Mouse (Mus musculus) thymus, adult 18-20 months (tissue): ENCODE data around the gene Hrasls.

Source experiments
- DNase-seq, 2 experiments: peaks; one replicate each; pipeline ENCODE4 v3.0.0; 2022; ENCODE audit warnings: mixed read lengths in 2 of 2

The Hrasls gene

DNA sequence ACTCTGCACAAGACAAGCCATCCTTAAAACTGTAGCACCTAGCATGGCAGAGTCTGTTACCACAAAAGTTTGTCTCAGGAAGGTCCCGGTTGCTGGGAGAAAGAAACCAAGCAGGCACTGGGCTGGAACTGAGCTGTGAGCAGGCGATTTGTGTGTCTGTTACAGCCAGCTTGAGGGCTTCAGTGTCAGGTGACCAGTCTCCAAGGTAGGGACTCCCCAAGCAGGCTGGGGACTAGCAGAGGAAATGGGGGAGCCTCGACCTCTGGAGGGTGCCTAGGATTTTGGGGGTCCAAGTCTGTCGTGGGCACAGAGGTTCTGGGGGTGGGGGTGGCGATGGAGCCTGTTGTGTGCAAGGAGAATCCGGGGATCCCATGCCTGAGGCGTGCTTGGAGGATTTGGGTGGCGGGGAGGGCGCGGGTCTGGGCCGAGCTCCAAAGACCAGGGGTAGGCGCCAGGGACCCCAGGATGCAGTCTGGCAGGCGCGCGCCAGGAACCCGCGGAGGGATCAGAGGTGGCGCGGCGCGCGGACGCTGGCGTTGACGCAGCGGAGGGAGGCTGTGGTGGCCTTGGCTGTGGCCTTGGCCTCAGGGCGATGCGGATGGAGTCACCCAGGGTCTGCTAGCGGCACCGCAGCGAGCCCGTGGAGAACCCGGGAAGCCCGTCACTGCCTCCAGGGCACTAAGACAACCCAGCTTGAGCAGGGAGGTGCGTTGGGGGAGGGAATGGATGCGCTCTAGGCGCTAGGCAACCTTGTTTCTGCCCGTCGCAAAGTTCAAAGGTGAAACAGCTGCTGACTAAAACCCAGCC, at the start of gene Hrasls:
TSS of gene Hrasls (plus strand) at position 91 of the 807 bp plus-strand sequence.
- DNase-seq: no peak

DNA sequence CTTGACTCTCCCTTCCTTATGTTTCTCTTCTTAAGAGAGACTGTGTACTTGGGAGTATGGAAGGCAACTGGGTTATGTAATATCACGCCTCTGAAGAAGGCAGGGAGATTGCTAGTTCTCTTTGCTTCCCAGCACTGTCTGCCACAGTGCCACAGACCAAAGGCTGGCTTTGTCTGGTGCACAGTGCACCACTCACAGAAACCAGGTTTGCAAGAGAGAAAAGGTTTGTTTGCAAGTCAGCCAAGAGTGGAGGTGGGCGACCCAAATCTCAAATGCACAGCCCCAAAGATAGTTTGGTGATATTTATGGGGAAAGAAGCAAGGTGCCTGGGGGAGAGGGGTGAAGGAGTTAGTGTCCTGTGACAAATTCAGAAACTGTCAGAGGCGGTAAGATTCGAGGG, 47.2 kb upstream of the Hrasls start:
- DNase-seq: no peak

DNA sequence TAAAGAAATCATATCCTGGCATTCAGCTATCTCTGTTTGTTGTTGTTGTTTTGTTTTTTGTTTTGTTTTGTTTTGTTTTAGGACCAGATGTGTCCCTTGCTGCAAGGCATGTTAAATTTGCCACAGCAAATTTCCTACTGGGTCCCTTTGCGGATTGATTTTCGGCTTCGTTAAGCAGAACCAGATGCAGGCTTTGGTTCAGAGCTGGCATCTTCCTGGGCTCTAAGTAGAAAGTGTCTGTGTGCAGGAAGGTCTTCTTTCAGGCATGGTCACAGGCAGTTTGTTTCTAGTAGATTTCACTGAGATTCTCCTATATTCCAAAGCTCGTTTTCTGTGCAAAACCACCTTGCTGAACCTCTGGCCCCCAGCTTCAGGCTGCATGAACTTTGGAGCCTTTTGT, 42.4 kb upstream of the Hrasls start:
- DNase-seq: no peak

- DNase-seq: no peak
These were observed 37.8 kb upstream of the Hrasls start for GRCm38 (mm10) chr16:29171741-29172140.

DNA sequence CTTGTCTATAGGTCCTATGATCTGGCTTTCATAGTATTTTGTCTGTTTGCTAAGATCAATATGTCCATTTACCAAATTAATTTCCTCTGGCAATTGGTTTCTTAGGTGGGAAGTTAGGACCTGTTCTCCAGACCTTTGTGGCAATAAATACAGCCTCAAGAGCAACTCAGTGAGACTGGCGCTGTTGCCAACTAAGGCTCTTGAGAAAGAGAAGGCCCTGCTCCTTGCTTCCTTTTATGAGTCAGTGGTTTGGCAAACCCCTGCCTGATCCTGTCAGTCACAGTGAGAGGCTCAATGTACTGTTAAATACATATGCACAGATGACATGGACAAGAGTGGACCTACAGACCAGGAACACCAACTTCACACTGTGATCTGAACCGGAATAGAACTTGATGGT, 36.3 kb upstream of the Hrasls start:
- DNase-seq: no peak

DNA sequence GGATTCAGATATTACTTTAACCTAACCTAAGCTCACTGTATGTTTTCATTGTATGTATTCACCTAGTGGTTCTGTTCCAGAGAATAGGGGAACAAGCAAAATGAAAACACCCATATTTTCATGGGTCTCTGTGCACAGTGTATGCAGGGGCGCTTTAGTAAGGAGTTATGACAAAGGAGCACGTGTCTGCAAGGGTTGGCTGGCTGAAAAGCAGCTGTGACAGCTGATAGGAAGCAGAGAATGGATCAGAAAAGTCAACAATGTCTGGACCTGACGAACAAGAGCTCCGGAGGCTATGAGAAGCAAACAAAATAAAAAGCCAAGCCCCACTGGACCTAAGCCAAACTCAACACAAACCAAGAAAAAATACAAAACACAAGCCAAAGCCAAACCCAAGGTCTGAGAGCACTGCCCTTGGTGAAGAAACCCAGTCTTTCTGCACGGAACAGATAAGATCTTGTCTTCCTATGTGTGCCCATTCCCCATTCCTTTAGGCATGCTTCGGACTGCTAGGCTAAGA, 34.6 kb upstream of the Hrasls start:
- DNase-seq: no peak

GRCm38 (mm10) chr16:29192911-29193310, 16.6 kb upstream of the Hrasls start:
- DNase-seq: no peak

GRCm38 (mm10) chr16:29193981-29194380, 15.5 kb upstream of the Hrasls start:
- no peak for DNase-seq

DNA sequence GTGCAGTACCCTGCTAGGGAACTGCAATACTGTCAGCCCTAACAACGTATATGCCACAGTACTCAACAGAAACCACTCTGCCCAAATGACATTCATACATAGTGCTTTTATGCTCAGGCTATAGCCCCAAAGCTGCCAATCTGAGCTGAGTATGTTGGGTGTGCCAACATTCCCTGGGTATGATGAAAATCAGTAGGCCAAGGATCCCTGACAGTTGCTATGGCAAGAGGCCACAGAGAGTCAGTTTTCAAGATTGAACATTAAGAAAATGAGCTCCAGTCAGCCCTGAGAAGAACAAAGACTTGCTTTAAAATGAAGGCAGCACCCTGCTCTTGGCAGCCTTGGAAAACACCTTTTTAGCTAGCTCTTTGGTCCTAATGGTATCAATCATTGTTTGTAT, 14.3 kb upstream of the Hrasls start:
- no peak for DNase-seq

GRCm38 (mm10) chr16:29198461-29198860, 11.0 kb upstream of the Hrasls start:
- no peak for DNase-seq

DNA sequence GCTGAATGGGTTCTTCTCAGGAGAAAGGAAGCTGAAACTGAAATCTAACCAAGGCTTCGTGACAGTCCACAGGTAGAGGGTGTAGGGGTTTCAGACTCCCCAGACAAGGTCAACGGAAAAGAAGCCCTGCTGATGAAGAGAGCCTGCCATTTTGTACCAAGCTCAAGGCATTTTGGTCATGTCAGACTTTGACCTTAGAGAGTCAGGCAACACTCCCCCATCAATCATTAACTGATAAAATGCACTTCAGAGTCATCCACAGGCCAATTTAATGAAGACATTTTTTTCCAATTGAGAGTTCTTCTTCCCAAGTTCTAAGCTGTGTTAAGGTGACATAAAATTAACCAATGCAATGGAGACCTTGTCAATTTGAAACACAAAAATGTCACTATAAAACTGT, 8.3 kb upstream of the Hrasls start:
- DNase-seq: no peak

DNA sequence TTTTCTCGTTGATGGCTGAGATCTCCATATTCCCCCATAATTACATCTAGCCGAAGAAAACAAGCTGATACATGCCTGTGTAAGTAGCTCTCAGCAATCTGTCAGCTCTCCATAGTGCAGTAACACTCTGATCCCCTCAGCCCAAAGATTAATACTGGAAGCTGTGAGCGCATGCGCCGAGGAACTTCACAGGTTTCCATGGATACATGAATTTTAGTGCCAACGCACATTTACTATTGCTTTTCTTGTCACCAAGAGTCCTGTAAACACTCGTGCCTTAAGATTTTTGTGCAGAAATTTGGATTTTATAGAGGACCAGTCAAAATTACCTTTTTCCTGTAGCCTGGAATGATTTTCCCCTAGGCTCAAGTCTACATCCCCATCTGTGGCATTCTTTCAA, 4.6 kb upstream of the Hrasls start:
- no peak for DNase-seq

DNA sequence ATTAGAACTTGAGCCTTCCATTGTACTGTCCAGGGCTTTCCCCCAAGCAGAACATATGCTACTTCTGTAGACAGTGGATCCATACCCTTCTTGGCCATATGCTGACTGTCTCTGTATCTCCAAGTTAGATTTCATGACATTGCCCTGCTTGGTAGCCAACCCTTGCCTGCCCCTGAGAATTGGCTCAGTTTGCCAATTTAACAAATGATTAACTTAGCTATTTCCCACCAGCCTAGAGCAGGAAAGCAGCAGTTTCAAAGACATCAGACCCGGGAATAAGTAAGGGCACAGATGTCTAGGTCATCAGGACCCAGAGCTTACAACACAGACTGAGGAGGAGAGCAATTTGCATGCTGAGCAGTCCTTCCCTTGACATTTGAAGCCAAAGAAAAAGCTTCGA, 3.9 kb upstream of the Hrasls start:
- no peak for DNase-seq

DNA sequence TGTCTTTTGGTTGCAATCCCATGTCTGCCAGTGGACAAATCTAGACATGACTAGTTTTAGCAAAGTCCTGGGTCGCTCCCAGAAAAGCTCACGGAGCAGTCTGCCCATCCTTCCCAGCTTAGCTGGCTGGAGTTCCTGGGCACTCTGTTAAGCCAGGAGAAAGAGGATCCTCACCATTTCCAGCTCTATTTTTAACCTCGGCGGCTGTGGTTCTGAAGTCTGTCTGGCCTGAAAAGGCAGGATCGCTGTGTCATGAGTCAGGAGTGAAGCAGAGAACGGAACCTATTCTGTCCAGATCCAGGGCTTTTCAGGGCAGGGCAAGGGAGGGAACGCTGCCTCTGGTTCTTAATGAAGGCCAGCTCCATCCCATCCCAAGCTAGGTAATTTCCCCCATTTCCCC, 654 bp upstream of the Hrasls start:
- no peak for DNase-seq

GRCm38 (mm10) chr16:29216395-29217295, 7.2 kb downstream of the Hrasls start:
- DNase-seq: no peak

DNA sequence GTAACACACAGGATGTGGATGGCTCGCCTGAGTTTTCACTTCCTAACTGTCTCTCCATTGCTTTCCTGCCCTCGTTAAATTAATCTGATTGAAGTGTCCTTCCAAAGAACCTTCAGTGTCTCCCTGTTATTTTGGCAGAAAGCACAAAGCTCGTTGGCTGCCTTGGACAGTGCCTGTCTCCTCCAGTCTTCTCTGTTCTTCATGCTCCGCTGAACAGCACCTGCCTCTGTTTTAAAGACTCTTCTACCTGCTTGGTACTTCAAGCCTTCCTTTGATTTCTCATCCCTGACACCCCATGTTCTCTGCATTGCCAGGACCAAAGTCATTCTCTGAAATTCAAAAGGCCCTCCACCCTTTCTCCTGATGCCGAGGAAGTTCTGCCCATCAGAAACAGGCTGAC, 26.5 kb downstream of the Hrasls start:
- no peak for DNase-seq

GRCm38 (mm10) chr16:29254325-29254724, 44.8 kb downstream of the Hrasls start:
- no peak for DNase-seq
